Mouse (Mus musculus): ENCODE data around the gene Pde6g.

DNA sequence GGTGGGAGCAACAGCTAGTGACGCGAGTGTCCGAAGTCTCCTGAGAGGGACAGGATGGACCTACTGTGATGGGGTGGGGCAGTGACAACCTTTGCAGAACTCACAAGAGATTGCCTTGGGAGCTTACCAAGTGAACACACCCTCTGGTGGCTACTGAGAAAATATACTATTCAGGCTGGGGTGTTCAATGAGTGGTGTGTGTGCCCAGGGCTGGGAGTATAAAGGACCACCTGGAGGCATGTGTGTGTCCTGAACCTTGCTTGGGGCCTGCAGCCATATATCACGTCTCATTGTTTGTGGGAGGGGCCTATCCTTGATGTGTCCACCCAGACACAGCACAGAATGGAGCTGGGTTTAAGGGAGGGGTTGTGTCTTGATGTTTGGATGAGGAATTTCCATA is 35.2 kb upstream of the Pde6g start:
- TF ChIP-seq CTCF (IDR thresholded peaks at IDR 0.05) (no peak), EP300 (IDR thresholded peaks at IDR 0.05) (no peak)

All from lung, postnatal 0 days (tissue).